Mouse (Mus musculus) C2C12 (cell line): ENCODE measurements around the gene Mfsd1.

ENCODE experiments used
- CEBPB ChIP-seq: IDR thresholded peaks from one replicate; pipeline ENCODE4 v1.6.1; 2011; ENCODE audit warnings: low read depth, mild to moderate bottlenecking, control low read depth, moderate library complexity
- CTCF ChIP-seq: IDR thresholded peaks from one replicate; pipeline ENCODE4 v1.5.1; 2011; ENCODE audit not compliant: control insufficient read depth, insufficient read depth, insufficient read length
- MAX ChIP-seq: IDR thresholded peaks from one replicate; pipeline ENCODE4 v1.6.1; 2011; ENCODE audit warnings: mild to moderate bottlenecking, control low read depth
- MYOD1 ChIP-seq: IDR thresholded peaks from one replicate; pipeline ENCODE4 v1.6.1; 2011; ENCODE audit warnings: low read depth; ENCODE audit not compliant: control insufficient read depth, insufficient read length
- MYOG ChIP-seq: IDR thresholded peaks from one replicate; pipeline ENCODE4 v1.6.1; 2011; ENCODE audit not compliant: control insufficient read depth, insufficient read length; ENCODE audit errors: extremely low read depth
- USF1 ChIP-seq: IDR thresholded peaks from one replicate; pipeline ENCODE4 v1.6.1; 2011; ENCODE audit warnings: low read depth, mild to moderate bottlenecking, control low read depth, moderate library complexity

GRCm38 (mm10) chr3:67557718-67558354 lies 24.7 kb upstream of the Mfsd1 start:
- TF ChIP-seq CTCF (no peak), MAX (no peak), MYOD1 (no peak), USF1 (no peak), CEBPB (no peak), MYOG (no peak)
